Mouse (Mus musculus) CH12.LX (cell line): ENCODE data around the gene Nup188. TPM values are rescaled to one million over a fixed set of nuclear protein-coding genes. Genes with fewer than 3 reads are reported as not detected.

Experiments used
- DNase-seq: peaks from one replicate; pipeline ENCODE4 v3.0.0-alpha.2; 2013; ENCODE audit errors: extremely low read depth
- H3K27ac ChIP-seq: 2 replicates; pipeline ENCODE4 v1.5.1; 2012; ENCODE audit warnings: low read depth, mild to moderate bottlenecking, control low read depth, moderate library complexity; ENCODE audit not compliant: insufficient read depth
- H3K27me3 ChIP-seq: replicated peaks from 2 replicates; pipeline ENCODE3; 2012; ENCODE audit warnings: inconsistent platforms
- H3K36me3 ChIP-seq, 2 experiments: replicated peaks in 1 of 2; 2 replicates each; pipeline versions ENCODE3 to v1.6.1; 2012; ENCODE audit warnings: inconsistent platforms in 1 of 2, low read length in 1 of 2, mild to moderate bottlenecking in 1 of 2, mixed read lengths in 1 of 2, moderate library complexity in 1 of 2; ENCODE audit not compliant: control insufficient read depth in 1 of 2, insufficient read depth in 1 of 2
- H3K4me1 ChIP-seq, 2 experiments: 2 replicates each; pipeline ENCODE4 v1.6.1; 2012; ENCODE audit warnings: inconsistent platforms in 1 of 2, moderate library complexity in 1 of 2; ENCODE audit not compliant: insufficient read depth in 2 of 2, control insufficient read depth in 1 of 2
- H3K4me2 ChIP-seq: 2 replicates; pipeline ENCODE4 v1.6.1; 2012; ENCODE audit warnings: low read depth, mild to moderate bottlenecking, control low read depth; ENCODE audit not compliant: poor library complexity, insufficient read depth, severe bottlenecking
- H3K4me3 ChIP-seq, 3 experiments: fragments of 150-350 bp in 1 of 3; sonication (generic) in 1 of 3; replicated peaks in 1 of 3; 2 replicates each; pipeline versions ENCODE3 to v1.5.1; 2011 to 2012; ENCODE audit warnings: low read depth in 2 of 3, low read length in 2 of 3, mild to moderate bottlenecking in 2 of 3, moderate library complexity in 2 of 3, control low read depth in 1 of 3, improper control_type of control experiment in 1 of 3, inconsistent platforms in 1 of 3, mixed read lengths in 1 of 3; ENCODE audit not compliant: poor library complexity in 1 of 3
- H3K79me2 ChIP-seq: replicated peaks from 2 replicates; pipeline ENCODE4 v1.6.1; 2012; ENCODE audit warnings: mild to moderate bottlenecking, moderate library complexity; ENCODE audit not compliant: control insufficient read depth, poor library complexity, insufficient read depth, severe bottlenecking; ENCODE audit errors: extremely low read depth
- H3K9ac ChIP-seq: 2 replicates; pipeline ENCODE4 v1.6.1; 2012; ENCODE audit warnings: low read depth, mild to moderate bottlenecking, control low read depth, moderate library complexity; ENCODE audit not compliant: insufficient read depth
- H3K9me3 ChIP-seq: replicated peaks from 2 replicates; pipeline ENCODE3; 2012; ENCODE audit warnings: low read length, inconsistent platforms, mixed read lengths
- BHLHE40 ChIP-seq: IDR thresholded peaks from 2 replicates; pipeline ENCODE4 v1.6.1; 2011; ENCODE audit warnings: mild to moderate bottlenecking, low read depth, low read length, improper control_type of control experiment
- E2F4 ChIP-seq: IDR thresholded peaks from 2 replicates; pipeline ENCODE4 v1.6.1; 2011; ENCODE audit warnings: low read depth, low read length, improper control_type of control experiment; ENCODE audit not compliant: insufficient replicate concordance
- EP300 ChIP-seq: IDR thresholded peaks from 2 replicates; pipeline ENCODE4 v1.6.1; 2011; ENCODE audit warnings: low read length, improper control_type of control experiment
- ETS1 ChIP-seq: conservative IDR thresholded peaks from 2 replicates; pipeline ENCODE4 v1.6.1; 2012; ENCODE audit warnings: low read depth, mild to moderate bottlenecking, inconsistent platforms, low read length, improper control_type of control experiment, moderate library complexity
- GABPA ChIP-seq: IDR thresholded peaks from 2 replicates; pipeline ENCODE4 v1.6.1; 2012; ENCODE audit warnings: low read depth, low read length, improper control_type of control experiment, inconsistent platforms; ENCODE audit not compliant: insufficient replicate concordance
- HCFC1 ChIP-seq: IDR thresholded peaks from 2 replicates; pipeline ENCODE4 v1.6.1; 2012; ENCODE audit warnings: low read depth, mild to moderate bottlenecking, inconsistent platforms, low read length, improper control_type of control experiment
- JUN ChIP-seq: IDR thresholded peaks from 2 replicates; pipeline ENCODE4 v1.6.1; 2011; ENCODE audit warnings: low read depth, mild to moderate bottlenecking, low read length, improper control_type of control experiment, moderate library complexity; ENCODE audit not compliant: insufficient read depth
- JUND ChIP-seq: conservative IDR thresholded peaks from 2 replicates; pipeline ENCODE4 v1.6.1; 2011; ENCODE audit warnings: low read depth, low read length, improper control_type of control experiment
- KAT2A ChIP-seq: IDR thresholded peaks from 2 replicates; pipeline ENCODE4 v1.6.1; 2012; ENCODE audit warnings: low read length, improper control_type of control experiment, inconsistent platforms; ENCODE audit not compliant: insufficient replicate concordance
- MAFK ChIP-seq: IDR thresholded peaks from 2 replicates; pipeline ENCODE4 v1.6.1; 2011; ENCODE audit warnings: low read length, improper control_type of control experiment; ENCODE audit not compliant: insufficient replicate concordance
- MAX ChIP-seq: IDR thresholded peaks from 2 replicates; pipeline ENCODE4 v1.6.1; 2011; ENCODE audit warnings: low read length, improper control_type of control experiment
- MAZ ChIP-seq: IDR thresholded peaks from 2 replicates; pipeline ENCODE4 v1.6.1; 2012; ENCODE audit warnings: low read depth, mild to moderate bottlenecking, inconsistent platforms, low read length, improper control_type of control experiment, moderate library complexity
- MYC ChIP-seq: IDR thresholded peaks from 2 replicates; pipeline ENCODE4 v1.6.1; 2011; ENCODE audit warnings: low read depth, mild to moderate bottlenecking, improper control_type of control experiment, low read length
- NRF1 ChIP-seq: IDR thresholded peaks from 2 replicates; pipeline ENCODE4 v1.6.1; 2014; ENCODE audit warnings: low read depth, mild to moderate bottlenecking, inconsistent platforms, low read length, improper control_type of control experiment, moderate library complexity
- PAX5 ChIP-seq: IDR thresholded peaks from 2 replicates; pipeline ENCODE4 v1.6.1; 2012; ENCODE audit warnings: low read length, inconsistent platforms, mixed read lengths
- POLR2A ChIP-seq: IDR thresholded peaks from 2 replicates; pipeline ENCODE4 v1.6.1; 2011; ENCODE audit warnings: low read depth, mild to moderate bottlenecking, improper control_type of control experiment, low read length
- RAD21 ChIP-seq: IDR thresholded peaks from 2 replicates; pipeline ENCODE4 v1.6.1; 2011; ENCODE audit warnings: low read depth, mild to moderate bottlenecking, low read length, improper control_type of control experiment, moderate library complexity
- RCOR1 ChIP-seq: conservative IDR thresholded peaks from 2 replicates; pipeline ENCODE4 v1.6.1; 2012; ENCODE audit warnings: low read depth, mild to moderate bottlenecking, inconsistent platforms, low read length, improper control_type of control experiment
- SMC3 ChIP-seq: IDR thresholded peaks from 2 replicates; pipeline ENCODE4 v1.6.1; 2011; ENCODE audit warnings: low read depth, low read length, improper control_type of control experiment
- TBP ChIP-seq: conservative IDR thresholded peaks from 2 replicates; pipeline ENCODE4 v1.6.1; 2011; ENCODE audit warnings: low read depth, low read length, improper control_type of control experiment
- UBTF ChIP-seq: IDR thresholded peaks from 2 replicates; pipeline ENCODE4 v1.6.1; 2012; ENCODE audit warnings: low read depth, mild to moderate bottlenecking, inconsistent platforms, low read length, improper control_type of control experiment, moderate library complexity
- USF1 ChIP-seq: IDR thresholded peaks from 2 replicates; pipeline ENCODE4 v1.6.1; 2014; ENCODE audit warnings: low read depth, mild to moderate bottlenecking, inconsistent platforms, low read length, improper control_type of control experiment
- ZC3H11A ChIP-seq: IDR thresholded peaks from 2 replicates; pipeline ENCODE4 v1.6.1; 2012; ENCODE audit warnings: low read depth, mild to moderate bottlenecking, inconsistent platforms, low read length, improper control_type of control experiment
- ZNF384 ChIP-seq: IDR thresholded peaks from 2 replicates; pipeline ENCODE4 v1.6.1; 2012; ENCODE audit warnings: low read depth, low read length, improper control_type of control experiment, inconsistent platforms
- dilution Hi-C: fragments of 300-500 bp; cut with MboI; formaldehyde crosslinking; loops from 2 replicates; pipeline ENCODE4 v1.14.3; 2020; ENCODE audit warnings: low sequenced_read_pairs; ENCODE audit not compliant: extremely low pct_unique_long_range_greater_than_20kb, extremely low pct_ligation_motif_present
- in situ Hi-C: fragments of 300-500 bp; cut with MboI; formaldehyde crosslinking; loops from 3 replicates; pipeline ENCODE4 v1.14.3; 2019; ENCODE audit warnings: low sequenced_read_pairs, low pct_ligation_motif_present, low pct_unique_long_range_greater_than_20kb, mixed read lengths
- polyA plus RNA-seq: library from polyadenylated mRNA; unstranded; fragments of >175 nt; gene quantifications from 2 replicates; pipeline ENCODE4 v1.2.1, GENCODE M21; 2012; ENCODE audit warnings: low read depth; ENCODE audit not compliant: insufficient read length
- total RNA-seq, 2 experiments: library from RNA; depleted of rRNA; stranded (reverse); fragments of 300-350 nt in 1 of 2; fragments of >200 nt in 1 of 2; gene quantifications; 2 replicates each; pipeline ENCODE4 v1.2.3; 2012 to 2014

Nup188 gene
- total and polyA plus RNA-seq, 3 experiments = 19.7 to 58.8 (median 47.6) TPM

GRCm38 (mm10) chr2:30358533-30359531 is 72.6 kb downstream of the Nup188 start, which contains the start of gene Sh3glb2 (continued):
- TF ChIP-seq KAT2A = no peak
- no peak for TF ChIP-seq JUN
- no peak for TF ChIP-seq ZNF384
- no peak for TF ChIP-seq GABPA
- TF ChIP-seq ZC3H11A = no peak
- no peak for TF ChIP-seq SMC3
- no peak for TF ChIP-seq JUND
- TF ChIP-seq MAX = no peak
- TF ChIP-seq USF1 = no peak
- TF ChIP-seq BHLHE40 = no peak
- no peak for TF ChIP-seq MAFK
- peak; percentile 78 for TF ChIP-seq NRF1

- Histone ChIP-seq H3K9ac (no peak overlapping the region), H3K27ac (no peak overlapping the region), H3K4me2 (no peak overlapping the region), H3K4me3 (no peak overlapping the region), H3K36me3 (peaks cover 0 to 17% of the 10 kb centered on the region in 2 experiments), H3K79me2 (no peaks in the 10 kb centered on the region), H3K27me3 (no peaks in the 10 kb centered on the region), H3K4me1 (peaks cover 20 to 33% of the 10 kb centered on the region in 2 experiments), H3K9me3 (peaks cover 6% of the 10 kb centered on the region)
- dilution Hi-C loops (no loop called here), in situ Hi-C loops (no loop called here)
- no peak for DNase-seq
- TF ChIP-seq KAT2A (no peak), MAX (no peak), TBP (no peak), NRF1 (no peak), JUND (no peak), UBTF (no peak), PAX5 (no peak), SMC3 (no peak), MYC (no peak), EP300 (no peak), E2F4 (no peak), USF1 (no peak), POLR2A (no peak), RCOR1 (no peak), HCFC1 (no peak), ETS1 (no peak), MAFK (no peak), ZC3H11A (no peak), MAZ (no peak), RAD21 (no peak)
These were observed 74.4 kb downstream of the Nup188 start for GRCm38 (mm10) chr2:30360626-30361025.
